Mouse (Mus musculus): ENCODE results near the gene Kif3a.
"Not testable (repeated sequence)": the region's sequence is repeated elsewhere in the genome, so short reads cannot be mapped to it uniquely, and the experiment has no call there.

The Kif3a gene

GRCm38 (mm10) chr11:53543021-53543420, 24.2 kb upstream of the Kif3a start:
- no peak for DNase-seq (ENCODE audit: low spot score)

DNA sequence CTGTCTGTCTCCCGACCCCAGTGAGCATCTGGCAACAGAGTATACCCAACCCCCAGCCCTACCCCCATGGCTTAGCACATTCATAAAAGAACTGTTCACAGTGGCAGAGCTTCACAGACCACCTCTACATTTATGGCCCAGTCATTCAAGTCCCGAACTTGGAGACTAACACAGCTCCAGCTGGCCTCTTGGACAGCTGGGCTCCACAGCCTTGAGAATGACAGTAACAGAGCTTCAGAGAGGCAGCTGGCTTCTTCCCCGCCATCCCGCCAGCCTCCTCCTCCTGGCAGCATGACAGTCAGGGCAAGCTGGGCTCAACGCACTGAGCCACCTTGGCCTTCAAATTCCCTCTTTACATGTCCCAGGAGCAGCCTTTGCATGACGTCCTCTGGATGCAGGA, 20.9 kb upstream of the Kif3a start:
- no peak for DNase-seq (ENCODE audit: low spot score)

- no peak for DNase-seq (ENCODE audit: low spot score)
Observed at GRCm38 (mm10) chr11:53547566-53547965, 19.6 kb upstream of the Kif3a start.

DNA sequence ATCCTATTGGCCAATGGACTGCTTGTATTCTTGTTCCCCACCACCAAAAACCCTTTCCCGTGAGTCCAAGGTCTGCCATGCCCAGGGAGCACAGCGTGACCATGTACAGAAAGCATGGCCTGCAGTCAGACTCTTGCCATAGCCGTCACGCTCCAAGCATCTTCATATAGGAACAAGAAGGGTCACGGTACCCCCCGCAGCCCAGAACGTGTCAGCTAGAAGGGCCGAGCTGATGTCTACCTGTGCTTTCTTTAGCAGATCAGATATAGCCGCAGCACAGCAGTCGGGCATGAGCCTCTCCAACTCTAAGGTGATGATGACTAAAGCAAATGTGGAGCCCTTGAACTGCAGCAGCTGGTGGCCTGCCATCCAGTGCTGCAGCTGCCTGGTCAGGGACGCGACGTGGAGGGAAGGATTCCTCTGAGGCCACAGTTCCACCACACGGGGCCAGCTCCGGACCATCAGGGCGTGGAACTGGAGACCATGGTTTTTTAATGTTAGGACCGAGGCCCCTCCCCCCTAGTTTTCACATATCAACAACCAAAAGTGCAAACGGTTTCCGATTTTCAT, 19.1 kb upstream of the Kif3a start:
- DNase-seq (ENCODE audit: low spot score): no peak

DNA sequence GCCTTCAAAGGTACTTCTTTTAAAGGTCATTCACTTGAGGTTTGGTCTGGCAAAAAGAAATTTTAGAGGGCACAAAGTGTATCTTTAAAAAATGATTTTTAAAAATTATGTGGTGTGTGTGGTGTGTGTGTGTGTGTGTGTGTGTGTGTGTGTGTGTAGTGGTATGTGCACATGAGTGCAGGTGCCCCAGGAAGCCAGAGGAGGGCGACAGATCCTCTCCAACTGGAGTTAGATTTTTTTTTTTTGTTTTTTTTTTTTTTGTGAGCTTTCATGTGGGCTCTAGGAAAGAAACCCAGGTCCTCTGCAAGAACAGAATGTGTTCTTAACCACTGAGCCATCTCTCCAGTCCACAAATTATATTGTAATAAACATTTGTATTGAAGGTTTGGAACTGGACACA, 16.5 kb upstream of the Kif3a start:
- no peak for DNase-seq (ENCODE audit: low spot score)

- no peak for DNase-seq (ENCODE audit: low spot score)
Observed at GRCm38 (mm10) chr11:53551754-53552153, 15.4 kb upstream of the Kif3a start.

GRCm38 (mm10) chr11:53556529-53556928, 10.7 kb upstream of the Kif3a start:
- not testable (repeated sequence) for DNase-seq (ENCODE audit: low spot score)

DNA sequence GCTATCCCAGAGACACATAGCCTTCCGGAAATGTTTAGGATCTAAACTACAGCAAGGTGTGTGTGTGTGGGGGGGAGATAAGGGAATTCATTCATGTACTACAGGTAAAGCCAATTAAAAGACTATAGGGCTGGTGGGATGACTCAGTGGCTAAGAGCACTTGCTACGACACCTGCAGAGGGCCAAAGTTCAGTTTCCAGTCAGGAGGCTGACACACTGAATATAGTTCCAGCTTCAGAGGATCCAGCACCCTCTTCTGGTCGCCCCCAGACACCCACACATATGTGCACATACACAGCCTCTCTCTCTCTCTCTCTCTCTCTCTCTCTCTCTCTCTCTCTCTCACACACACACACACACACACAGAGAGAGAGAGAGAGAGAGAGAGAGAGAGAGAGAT, 9.2 kb upstream of the Kif3a start:
- not testable (repeated sequence) for DNase-seq (ENCODE audit: low spot score)

- not testable (repeated sequence) for DNase-seq (ENCODE audit: low spot score)
Observed at GRCm38 (mm10) chr11:53559980-53560379, 7.2 kb upstream of the Kif3a start.

- DNase-seq (ENCODE audit: low spot score): no peak
Observed at GRCm38 (mm10) chr11:53561986-53562385, 5.2 kb upstream of the Kif3a start.

DNA sequence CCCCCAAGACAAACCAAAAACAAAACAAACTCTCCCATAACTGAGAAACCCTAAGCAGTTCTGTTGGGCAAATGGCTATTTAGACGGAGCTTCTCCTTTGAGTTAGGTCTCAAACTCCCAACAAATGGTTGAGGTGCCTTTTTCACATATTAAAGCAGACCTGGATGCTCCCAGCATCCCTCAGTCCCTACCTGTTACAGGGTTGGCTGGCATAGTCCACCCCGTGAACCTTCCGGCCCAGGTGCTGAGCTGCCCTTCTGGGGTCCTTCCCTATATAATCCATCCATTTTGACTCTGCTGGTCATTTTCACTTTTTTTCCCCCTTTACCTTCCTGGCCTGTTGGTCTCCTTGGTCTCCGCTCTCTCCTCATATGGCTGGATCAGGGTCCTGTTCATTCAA, 533 bp upstream of the Kif3a start:
- no peak for DNase-seq (ENCODE audit: low spot score)

DNA sequence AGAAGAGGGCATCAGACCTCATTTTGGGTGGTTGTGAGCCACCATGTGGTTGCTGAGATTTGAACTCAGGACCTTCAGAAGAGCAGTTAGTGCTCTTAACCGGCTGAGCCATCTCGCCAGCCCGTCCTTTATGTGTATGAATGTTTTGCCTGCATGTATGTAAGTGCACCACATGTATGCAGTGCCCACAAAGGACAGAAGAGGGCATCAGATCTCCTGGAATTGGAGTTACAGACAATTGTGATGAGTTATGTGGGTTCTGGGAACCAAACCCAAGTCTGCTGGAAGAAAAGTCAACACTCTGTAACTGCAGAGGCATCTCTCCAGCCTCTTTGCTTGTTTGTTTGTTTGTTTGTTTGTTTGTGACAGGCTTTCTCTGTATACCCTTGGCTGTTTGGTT, 13.4 kb downstream of the Kif3a start:
- no peak for DNase-seq (ENCODE audit: low spot score)

- no peak for DNase-seq (ENCODE audit: low spot score)
Observed at GRCm38 (mm10) chr11:53583151-53583550, 16.0 kb downstream of the Kif3a start.

GRCm38 (mm10) chr11:53584849-53585248, 17.7 kb downstream of the Kif3a start:
- DNase-seq (ENCODE audit: low spot score): no peak

GRCm38 (mm10) chr11:53585510-53585909, 18.3 kb downstream of the Kif3a start:
- no peak for DNase-seq (ENCODE audit: low spot score)

- no peak for DNase-seq (ENCODE audit: low spot score)
Observed at GRCm38 (mm10) chr11:53588279-53588678, 21.1 kb downstream of the Kif3a start.

DNA sequence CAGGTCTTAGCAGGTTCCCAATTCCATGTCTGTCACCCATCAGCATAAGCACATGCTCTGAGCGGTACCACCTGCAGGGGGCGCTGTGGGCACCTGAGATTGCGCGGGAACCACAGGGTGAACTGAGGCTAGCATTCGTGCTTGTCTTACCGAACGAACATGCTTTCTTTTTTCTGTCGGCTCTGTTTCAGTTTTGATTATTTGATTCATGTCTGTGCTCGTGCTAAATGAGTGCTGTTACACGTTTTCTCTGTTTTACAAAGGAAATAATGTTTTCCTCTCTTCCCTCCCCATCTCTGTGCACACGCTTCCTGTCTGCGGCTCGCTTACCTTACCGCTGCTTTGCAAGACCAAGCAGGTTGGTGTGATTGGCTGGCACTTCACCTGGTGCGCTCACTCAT, 23.2 kb downstream of the Kif3a start:
- no peak for DNase-seq (ENCODE audit: low spot score)

- DNase-seq (ENCODE audit: low spot score): no peak
Observed at GRCm38 (mm10) chr11:53591116-53591515, 23.9 kb downstream of the Kif3a start.

DNA sequence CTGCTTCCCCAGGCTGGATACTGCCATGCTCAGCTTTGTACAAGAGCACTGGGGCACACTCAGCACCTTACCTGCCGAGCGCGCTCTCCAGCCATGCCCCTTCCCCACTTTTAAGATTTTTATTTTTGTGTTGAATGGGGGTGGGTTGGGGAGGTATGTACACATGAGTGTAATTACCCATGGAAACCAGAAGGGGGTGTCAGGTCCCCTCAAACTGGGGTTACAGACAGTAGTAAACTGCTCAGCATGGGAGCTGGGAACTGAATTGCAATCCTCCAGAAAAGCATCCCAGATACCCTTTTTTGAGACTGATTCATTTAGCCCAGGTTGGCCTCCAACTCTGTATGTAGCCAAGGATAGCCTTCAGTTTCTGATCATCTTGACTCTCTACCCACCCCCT, 37.8 kb downstream of the Kif3a start:
- no peak for DNase-seq (ENCODE audit: low spot score)

DNA sequence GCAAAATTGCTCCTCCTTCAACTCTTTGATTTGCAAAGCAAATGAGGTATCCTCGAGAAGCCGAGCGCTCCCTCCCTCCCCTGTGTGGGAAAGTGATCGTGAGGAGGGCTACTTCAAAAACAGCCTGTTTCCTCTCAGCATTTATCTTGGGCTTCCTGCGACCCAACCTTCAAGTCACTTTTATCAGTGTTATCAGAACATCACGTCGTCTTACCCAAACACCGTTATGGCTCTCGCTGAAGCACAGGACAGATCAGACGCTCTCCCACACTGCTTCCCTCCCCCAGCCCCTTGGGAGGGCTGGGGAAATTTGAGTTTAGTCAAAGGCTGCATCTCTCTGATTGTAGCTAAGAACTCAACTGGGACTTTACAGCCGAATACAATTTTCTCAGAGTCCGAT, 38.4 kb downstream of the Kif3a start:
- no peak for DNase-seq (ENCODE audit: low spot score)

DNA sequence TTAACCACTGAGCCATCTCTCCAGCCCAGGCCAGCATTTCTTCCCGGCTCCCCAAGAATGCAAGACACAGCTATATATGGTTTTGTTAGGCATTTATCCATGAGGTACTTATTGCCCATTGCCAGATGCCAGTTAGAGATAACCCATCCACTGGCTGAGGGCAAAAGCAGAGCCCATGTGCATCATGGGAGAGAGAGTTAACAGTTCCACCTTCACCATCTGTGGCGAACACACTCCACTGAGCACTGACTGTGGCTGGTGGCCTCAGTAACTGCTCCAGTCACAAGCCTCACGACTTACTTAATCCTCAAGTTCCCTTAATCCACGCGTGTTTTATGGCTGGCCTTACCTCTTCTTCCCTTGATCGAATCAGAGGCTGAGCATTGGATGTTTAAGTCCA, 42.1 kb downstream of the Kif3a start:
- no peak for DNase-seq (ENCODE audit: low spot score)

DNA sequence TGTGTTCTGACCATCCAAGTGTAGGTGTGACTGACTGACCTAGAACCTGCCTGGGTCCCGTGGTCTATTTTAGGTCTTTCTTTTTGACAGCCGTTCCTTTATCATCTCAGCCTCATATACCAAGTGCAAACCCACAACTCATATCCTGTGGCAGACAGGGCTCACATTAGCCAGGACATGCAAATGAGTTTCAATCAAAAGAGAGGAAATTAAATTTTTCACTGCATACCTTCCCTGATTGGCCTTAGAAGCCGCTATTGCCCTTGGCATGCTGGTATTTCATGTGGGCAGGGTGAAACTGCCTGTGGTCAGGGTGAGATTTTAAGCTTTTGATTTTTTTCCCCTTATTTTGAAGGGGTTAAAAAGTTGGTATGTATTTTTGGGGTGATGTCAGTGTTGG, 42.5 kb downstream of the Kif3a start:
- DNase-seq (ENCODE audit: low spot score): no peak

DNA sequence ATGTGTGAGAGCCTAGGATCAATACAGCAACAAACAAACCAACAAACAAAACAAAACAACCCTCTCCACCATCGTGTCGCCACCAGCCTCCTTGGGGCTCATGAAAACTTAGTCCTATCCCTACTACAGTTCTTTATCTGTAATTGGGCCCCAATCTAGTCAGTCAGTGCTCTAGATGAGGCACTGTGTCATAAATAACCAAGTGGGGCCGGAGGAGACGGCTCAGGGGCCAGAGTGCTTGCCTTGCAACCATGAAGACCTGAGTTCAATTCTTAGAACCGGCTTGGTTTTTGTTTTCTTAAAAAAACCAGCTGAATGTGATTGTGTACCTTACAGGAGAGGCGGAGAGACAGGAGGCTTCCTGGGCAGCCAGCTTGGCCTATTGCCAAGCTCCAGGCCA, 48.0 kb downstream of the Kif3a start:
- no peak for DNase-seq (ENCODE audit: low spot score)

DNA sequence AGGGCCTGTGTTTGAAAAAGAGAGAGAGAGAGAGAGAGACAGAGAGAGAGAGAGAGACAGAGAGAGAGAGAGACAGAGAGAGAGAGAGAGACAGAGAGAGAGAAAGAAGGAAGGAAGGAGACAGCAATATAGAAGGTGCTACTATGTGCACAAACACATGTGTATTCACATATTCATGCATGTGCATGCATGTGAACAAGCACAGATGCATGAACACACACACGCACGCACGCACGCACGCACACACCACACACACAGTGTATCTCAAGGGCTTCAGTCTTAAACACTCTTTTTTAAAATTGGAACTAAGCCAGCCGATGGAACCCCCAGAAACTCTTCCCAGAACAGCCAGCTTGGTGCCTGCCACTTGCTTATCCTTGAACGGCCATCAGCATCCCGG, 48.4 kb downstream of the Kif3a start:
- DNase-seq (ENCODE audit: low spot score): no peak
